Mouse (Mus musculus) hindbrain, embryonic 14.5 days (tissue): ENCODE data around the gene Zfp36l1. TPM values are rescaled to one million over a fixed set of nuclear protein-coding genes. Genes with fewer than 3 reads are reported as not detected.

Experiments
- ATAC-seq: fragments of 200-750 bp; cut with Nextera tagmentation; 2 replicates; pipeline ENCODE4 v1.8.0; 2017; ENCODE audit warnings: moderate number of reproducible peaks, mild to moderate bottlenecking, moderate TSS enrichment, moderate library complexity; ENCODE audit not compliant: low FRiP score
- DNase-seq: peaks from one replicate; pipeline ENCODE4 v3.0.0-alpha.2; 2015; ENCODE audit warnings: low spot score
- H3K27ac ChIP-seq: fragments of 300-500 bp; sonication (generic); 2 replicates; pipeline ENCODE4 v1.5.1; 2014; ENCODE audit warnings: mild to moderate bottlenecking, moderate library complexity
- H3K27me3 ChIP-seq: fragments of 300-500 bp; sonication (generic); 2 replicates; pipeline ENCODE4 v1.6.1; 2014; ENCODE audit warnings: mild to moderate bottlenecking, low read length, mixed read lengths; ENCODE audit not compliant: control insufficient read depth, insufficient read depth
- H3K36me3 ChIP-seq: fragments of 300-500 bp; sonication (generic); replicated peaks from 2 replicates; pipeline ENCODE4 v1.6.1; 2014; ENCODE audit not compliant: control insufficient read depth, insufficient read depth
- H3K4me1 ChIP-seq: fragments of 300-500 bp; sonication (generic); replicated peaks from 2 replicates; pipeline ENCODE4 v1.6.1; 2014; ENCODE audit warnings: antibody characterized with exemption, low read length, mixed read lengths; ENCODE audit not compliant: control insufficient read depth, insufficient read depth
- H3K4me2 ChIP-seq: fragments of 300-500 bp; sonication (generic); replicated peaks from 2 replicates; pipeline ENCODE4 v1.6.1; 2014; ENCODE audit warnings: mild to moderate bottlenecking, moderate library complexity
- H3K4me3 ChIP-seq: fragments of 300-500 bp; sonication (generic); replicated peaks from 2 replicates; pipeline ENCODE4 v1.5.1; 2014; ENCODE audit warnings: mild to moderate bottlenecking, low read length
- H3K9ac ChIP-seq: fragments of 300-500 bp; sonication (generic); 2 replicates; pipeline ENCODE4 v1.6.1; 2014
- H3K9me3 ChIP-seq: fragments of 300-500 bp; sonication (generic); 2 replicates; pipeline ENCODE4 v1.6.1; 2016; ENCODE audit warnings: low read length; ENCODE audit not compliant: control insufficient read depth
- WGBS: fragments of 180-500 bp; shearing (Covaris S2); extraction: QIAGEN DNeasy Blood & Tissue Kit; methylation state at CpG from one replicate; pipeline ENCODE4 v1.1.7; 2014; 5-methylcytosine and 5-hydroxymethylcytosine counted together
- polyA plus RNA-seq: library from polyadenylated mRNA; unstranded; fragments of >200 nt; fragmentation: Nextera tagmentation; extraction: Ambion mirVana; gene quantifications from 2 replicates; pipeline ENCODE4 v1.2.1, GENCODE M21; 2014

The Zfp36l1 gene
- polyA plus RNA-seq, 1 experiment from 2014 or later = 48.8 TPM

GRCm38 (mm10) chr12:80146227-80147223 is 33.7 kb upstream of the Zfp36l1 start:
- 36% methylated on average over 21 of the region's 21 CpGs for WGBS
- Histone ChIP-seq H3K4me1 (no peaks in the 10 kb centered on the region), H3K36me3 (no peaks in the 10 kb centered on the region), H3K4me2 (no peak overlapping the region), H3K27ac (no peak overlapping the region), H3K9me3 (no peaks in the 10 kb centered on the region), H3K9ac (no peak overlapping the region), H3K4me3 (no peak overlapping the region), H3K27me3 (no peaks in the 10 kb centered on the region)
- ATAC-seq (no peak; the same call in 1 of the 2 replicates), DNase-seq (peak; percentile 87)

DNA sequence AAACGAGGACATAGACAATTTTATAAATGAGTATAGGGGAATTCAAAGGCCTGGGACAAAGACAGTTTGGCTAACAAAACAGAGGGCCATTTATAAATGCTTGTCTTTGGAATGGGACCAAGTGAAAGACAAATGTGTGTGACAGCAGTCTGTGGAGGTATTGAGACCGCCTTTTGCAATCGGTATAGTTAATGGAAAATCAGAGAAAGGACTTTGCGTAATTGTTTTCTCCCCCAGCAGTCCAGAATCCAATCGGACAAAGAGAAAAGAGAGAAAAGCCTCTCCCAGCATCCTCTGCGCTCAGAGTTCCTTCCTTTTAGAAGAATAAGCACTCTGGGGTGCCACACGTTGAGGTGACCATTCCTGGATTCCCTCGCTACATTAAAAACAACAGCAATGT is 32.6 kb upstream of the Zfp36l1 start:
- no peaks in the 10 kb centered on the region for H3K9me3 ChIP-seq
- no peak overlapping the region for H3K4me3 ChIP-seq
- H3K9ac ChIP-seq = no peak overlapping the region
- no peak overlapping the region for H3K4me2 ChIP-seq
- H3K36me3 ChIP-seq = no peaks in the 10 kb centered on the region
- DNase-seq (no peak), ATAC-seq (no peak)
- H3K27me3 ChIP-seq = no peaks in the 10 kb centered on the region
- no peak overlapping the region for H3K27ac ChIP-seq
- H3K4me1 ChIP-seq = no peaks in the 10 kb centered on the region
- 36% methylated on average over 8 of the region's 8 CpGs for WGBS

- ATAC-seq = no peak
- DNase-seq = no peak
- 68% methylated on average over 3 of the region's 3 CpGs for WGBS
- no peaks in the 10 kb centered on the region for H3K9me3 ChIP-seq
- H3K9ac ChIP-seq = no peak overlapping the region
- no peak overlapping the region for H3K27ac ChIP-seq
- H3K4me2 ChIP-seq = no peak overlapping the region
- H3K4me3 ChIP-seq = no peak overlapping the region
- no peaks in the 10 kb centered on the region for H3K36me3 ChIP-seq
- H3K4me1 ChIP-seq = no peaks in the 10 kb centered on the region
- H3K27me3 ChIP-seq = no peaks in the 10 kb centered on the region
Measured at GRCm38 (mm10) chr12:80144846-80145245, 32.0 kb upstream of the Zfp36l1 start.

DNA sequence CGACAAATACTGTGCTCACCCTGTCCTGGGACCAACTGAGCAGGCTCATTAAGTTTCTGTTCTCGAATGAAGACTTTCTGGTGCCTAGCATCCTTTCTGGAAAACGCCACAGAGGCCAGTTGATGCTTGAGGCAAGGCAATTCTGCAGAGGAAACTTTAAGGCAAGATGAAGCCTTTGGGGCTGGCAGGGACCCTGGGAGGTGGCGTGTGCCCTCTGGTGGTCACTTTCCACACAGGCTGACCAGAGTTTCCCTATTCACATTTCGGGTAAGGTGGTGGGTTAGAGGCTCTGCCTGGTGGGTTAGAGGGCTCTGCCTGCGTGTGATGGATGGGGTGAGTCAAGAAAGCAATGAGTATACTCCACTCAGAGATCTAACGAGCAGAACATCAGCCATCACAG is 28.7 kb upstream of the Zfp36l1 start:
- H3K36me3 ChIP-seq = no peaks in the 10 kb centered on the region
- H3K4me1 ChIP-seq = no peaks in the 10 kb centered on the region
- 18% methylated on average over 7 of the region's 7 CpGs for WGBS
- H3K27me3 ChIP-seq = no peaks in the 10 kb centered on the region
- H3K9ac ChIP-seq = no peak overlapping the region
- no peak overlapping the region for H3K4me3 ChIP-seq
- peak; percentile 77 for DNase-seq
- no peak overlapping the region for H3K27ac ChIP-seq
- H3K4me2 ChIP-seq = no peak overlapping the region
- H3K9me3 ChIP-seq = no peaks in the 10 kb centered on the region
- ATAC-seq = no peak

GRCm38 (mm10) chr12:80141011-80141410 is 28.2 kb upstream of the Zfp36l1 start:
- H3K4me1 ChIP-seq = no peaks in the 10 kb centered on the region
- no peak overlapping the region for H3K9ac ChIP-seq
- H3K4me2 ChIP-seq = no peak overlapping the region
- H3K27ac ChIP-seq = no peak overlapping the region
- no peaks in the 10 kb centered on the region for H3K9me3 ChIP-seq
- WGBS = 90% methylated on average over 8 of the region's 8 CpGs
- H3K4me3 ChIP-seq = no peak overlapping the region
- H3K27me3 ChIP-seq = no peaks in the 10 kb centered on the region
- no peaks in the 10 kb centered on the region for H3K36me3 ChIP-seq
- ATAC-seq = no peak
- no peak for DNase-seq

- no peak overlapping the region for H3K4me2 ChIP-seq
- H3K27ac ChIP-seq = no peak overlapping the region
- no peaks in the 10 kb centered on the region for H3K4me1 ChIP-seq
- WGBS = 59% methylated on average over 1 of the region's 1 CpGs
- H3K9me3 ChIP-seq = no peaks in the 10 kb centered on the region
- no peak overlapping the region for H3K9ac ChIP-seq
- no peak overlapping the region for H3K4me3 ChIP-seq
- no peaks in the 10 kb centered on the region for H3K36me3 ChIP-seq
- ATAC-seq = no peak
- no peak for DNase-seq
- no peaks in the 10 kb centered on the region for H3K27me3 ChIP-seq
Measured at GRCm38 (mm10) chr12:80137744-80138143, 24.9 kb upstream of the Zfp36l1 start.

GRCm38 (mm10) chr12:80137246-80137645 is 24.4 kb upstream of the Zfp36l1 start:
- Histone ChIP-seq H3K4me3 (no peak overlapping the region), H3K27ac (no peak overlapping the region), H3K27me3 (no peaks in the 10 kb centered on the region), H3K4me1 (no peaks in the 10 kb centered on the region; the same call in 1 of the 2 replicates), H3K9me3 (no peaks in the 10 kb centered on the region), H3K36me3 (no peaks in the 10 kb centered on the region), H3K9ac (no peak overlapping the region), H3K4me2 (no peak overlapping the region)
- no peak for DNase-seq
- WGBS = 80% methylated on average over 6 of the region's 6 CpGs
- ATAC-seq = no peak

- DNase-seq (no peak), ATAC-seq (no peak)
- Histone ChIP-seq H3K4me2 (no peak overlapping the region), H3K36me3 (no peaks in the 10 kb centered on the region), H3K9me3 (no peaks in the 10 kb centered on the region), H3K27ac (no peak overlapping the region), H3K9ac (no peak overlapping the region), H3K27me3 (no peaks in the 10 kb centered on the region), H3K4me1 (peaks cover 8% of the 10 kb centered on the region), H3K4me3 (no peak overlapping the region)
- 86% methylated on average over 12 of the region's 12 CpGs for WGBS
Measured at GRCm38 (mm10) chr12:80136264-80136930, 23.6 kb upstream of the Zfp36l1 start.

- Histone ChIP-seq H3K4me1 (peaks cover 19% of the 10 kb centered on the region), H3K4me2 (no peak overlapping the region), H3K4me3 (no peak overlapping the region), H3K27me3 (no peaks in the 10 kb centered on the region), H3K36me3 (no peaks in the 10 kb centered on the region), H3K27ac (no peak overlapping the region), H3K9me3 (no peaks in the 10 kb centered on the region), H3K9ac (no peak overlapping the region)
- ATAC-seq (no peak), DNase-seq (no peak)
- 95% methylated on average over 8 of the region's 8 CpGs for WGBS
Measured at GRCm38 (mm10) chr12:80135173-80135572, 22.4 kb upstream of the Zfp36l1 start.
